Mouse (Mus musculus): ENCODE results near the gene Tdp1. TPM values are rescaled to one million over a fixed set of nuclear protein-coding genes. Genes with fewer than 3 reads are reported as not detected.

The Tdp1 gene
- 52.8 and 60.8 TPM in 2 replicates for total RNA-seq (2014; fragmentation: Nextera tagmentation)
- total RNA-seq (2017) = 15.5 and 22.1 TPM in 2 replicates

DNA sequence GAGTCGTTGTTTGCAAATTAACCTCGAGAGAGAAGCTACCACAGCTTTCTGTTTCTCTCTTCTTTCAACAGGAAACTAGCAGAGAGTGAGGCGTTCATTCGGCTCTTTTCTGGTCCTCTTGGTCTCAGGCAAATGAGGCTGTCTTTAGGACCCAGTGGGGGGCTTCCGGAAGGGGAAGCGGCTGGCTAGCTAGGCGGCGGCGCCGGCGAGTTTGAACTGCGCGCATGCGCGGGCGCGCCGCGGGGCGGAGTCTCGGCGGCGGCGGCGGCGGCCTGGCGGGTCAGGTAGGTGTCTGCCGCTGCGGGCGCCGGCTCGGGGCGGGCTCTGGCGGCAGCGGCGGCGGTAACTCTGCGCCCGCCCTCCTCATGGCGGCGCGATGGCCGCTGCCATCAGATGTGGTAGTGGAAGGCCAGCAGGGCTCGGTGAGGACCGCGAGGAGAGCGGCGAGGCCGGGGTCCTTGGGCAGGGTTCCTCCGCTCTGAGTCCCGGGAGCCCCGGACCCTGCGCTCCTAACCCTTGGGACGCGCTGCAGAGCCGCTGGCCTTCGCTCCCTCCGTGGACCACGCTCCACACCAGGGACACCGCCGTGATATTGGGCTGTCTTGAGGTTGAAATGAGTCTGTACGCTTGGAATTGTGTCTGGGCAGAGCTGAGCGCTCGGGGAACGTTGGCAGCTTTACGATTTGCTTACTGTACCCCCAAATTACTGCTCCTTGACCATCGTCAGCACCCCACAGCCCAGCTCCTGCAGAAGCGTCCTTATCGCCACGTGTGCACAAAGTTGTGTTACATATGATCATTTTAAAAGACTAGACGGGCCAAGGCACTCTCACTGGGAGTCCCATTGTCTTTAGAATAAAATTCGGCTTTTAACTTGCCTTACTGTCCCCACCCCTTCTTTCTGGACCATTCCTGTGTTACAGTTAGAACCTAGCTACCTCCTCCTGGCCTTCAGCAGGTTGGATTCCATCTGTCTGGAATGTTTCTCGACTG, at the start of gene Tdp1, which contains the start of gene Efcab11:
Gene Tdp1, plus strand, starts transcription at position 249 of the 993 bp plus-strand sequence.
Gene Efcab11, minus strand, starts transcription at position 171 of the 993 bp plus-strand sequence.
- ATAC-seq (replicated peaks; ENCODE audit: low FRiP score, low TSS enrichment, poor library complexity, severe bottlenecking) = peak; percentile 71

DNA sequence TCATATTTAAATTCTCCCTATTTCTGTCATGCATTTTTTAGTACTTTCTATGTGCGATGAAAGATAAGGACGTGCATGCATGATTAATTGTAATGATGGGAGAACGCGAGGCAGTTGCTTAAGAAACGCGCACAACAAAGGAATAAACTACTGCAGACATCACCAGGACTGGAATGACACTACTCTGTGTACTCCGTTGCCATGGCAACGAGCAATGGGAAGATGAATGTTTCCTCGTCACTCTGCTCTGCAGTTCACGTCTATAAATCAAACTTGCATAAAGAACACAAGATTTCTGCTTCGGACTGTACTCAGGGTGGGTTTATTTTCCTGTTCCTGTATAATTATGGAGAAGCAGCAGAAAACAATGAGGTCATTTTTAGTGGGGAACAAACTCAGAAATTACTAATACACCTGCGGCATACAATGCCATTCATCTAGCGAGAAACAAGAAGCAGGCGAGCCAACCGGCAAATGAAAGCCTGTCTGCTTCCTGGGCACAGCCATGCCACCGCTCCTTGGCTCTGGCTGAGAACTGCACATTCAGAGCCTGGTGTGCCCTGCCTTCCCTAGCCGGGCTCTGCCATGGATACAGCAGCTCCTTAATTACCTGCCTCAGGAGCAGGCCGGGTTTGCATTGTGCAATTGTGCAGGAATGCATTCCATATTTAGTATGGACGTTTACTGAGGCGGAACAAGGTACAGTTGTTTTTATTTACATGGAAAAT, 47.7 kb upstream of the Tdp1 start:
- ATAC-seq (replicated peaks; ENCODE audit: low FRiP score, low TSS enrichment, poor library complexity, severe bottlenecking) = peak; percentile 44; the same call in 1 of the 2 replicates

DNA sequence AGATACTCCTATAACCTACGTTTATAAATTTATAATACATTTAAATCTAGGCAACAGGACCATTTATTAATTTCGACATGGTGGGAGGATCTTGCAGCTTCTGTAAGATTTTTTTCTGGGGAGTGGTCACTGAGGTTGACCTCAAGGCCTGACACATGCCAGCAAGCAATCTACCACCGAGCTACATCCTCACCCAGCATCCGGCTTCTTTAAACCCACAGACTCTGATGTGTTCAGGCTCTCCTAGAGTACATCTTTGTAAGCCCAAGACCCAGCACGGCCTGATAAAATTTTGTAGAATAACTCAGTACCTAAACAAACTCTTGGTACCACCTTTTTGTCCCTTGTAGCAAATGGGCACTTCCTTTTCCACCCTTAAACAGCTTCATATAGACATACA, 46.8 kb upstream of the Tdp1 start:
- ATAC-seq (replicated peaks; ENCODE audit: low FRiP score, low TSS enrichment, poor library complexity, severe bottlenecking) = no peak

DNA sequence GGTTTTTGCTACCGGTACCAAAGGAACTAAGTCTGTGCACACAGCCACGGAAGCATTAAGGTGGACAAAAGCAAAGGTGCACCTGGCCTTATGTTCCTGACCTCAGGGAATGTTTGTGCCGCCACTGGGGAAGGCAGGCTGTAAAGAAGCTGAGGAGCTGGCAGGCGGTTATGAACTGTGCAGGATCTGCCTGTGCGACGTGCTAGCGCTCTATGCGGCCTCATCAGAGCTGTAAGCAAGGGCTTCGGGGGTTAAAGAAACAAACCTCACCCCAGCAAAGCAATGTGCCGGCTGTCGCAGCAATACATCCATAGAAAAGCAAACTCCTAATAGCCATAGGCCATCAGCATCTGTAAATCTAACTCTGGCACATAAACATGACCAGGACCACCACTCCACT, 46.2 kb upstream of the Tdp1 start:
- no peak for ATAC-seq (replicated peaks; ENCODE audit: low FRiP score, low TSS enrichment, poor library complexity, severe bottlenecking)

DNA sequence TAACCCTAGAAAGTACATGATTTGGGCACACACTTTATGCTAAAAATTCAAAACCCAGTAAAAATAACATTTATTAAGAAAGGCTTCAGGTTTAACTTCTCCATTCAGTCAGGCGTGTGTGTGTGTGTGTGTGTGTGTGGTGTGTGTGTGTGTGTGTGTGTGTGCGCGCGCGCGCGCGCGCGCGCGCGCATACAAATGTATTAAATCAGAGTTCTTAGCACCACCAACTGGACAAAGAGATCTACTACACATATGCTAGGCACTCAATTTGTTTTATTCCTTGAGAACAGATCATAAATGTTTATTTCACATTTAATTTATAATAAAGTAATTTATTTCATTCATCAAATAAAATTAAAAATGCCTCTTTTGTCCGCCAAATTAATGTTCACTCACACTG, 45.6 kb upstream of the Tdp1 start:
- no peak for ATAC-seq (replicated peaks; ENCODE audit: low FRiP score, low TSS enrichment, poor library complexity, severe bottlenecking)

DNA sequence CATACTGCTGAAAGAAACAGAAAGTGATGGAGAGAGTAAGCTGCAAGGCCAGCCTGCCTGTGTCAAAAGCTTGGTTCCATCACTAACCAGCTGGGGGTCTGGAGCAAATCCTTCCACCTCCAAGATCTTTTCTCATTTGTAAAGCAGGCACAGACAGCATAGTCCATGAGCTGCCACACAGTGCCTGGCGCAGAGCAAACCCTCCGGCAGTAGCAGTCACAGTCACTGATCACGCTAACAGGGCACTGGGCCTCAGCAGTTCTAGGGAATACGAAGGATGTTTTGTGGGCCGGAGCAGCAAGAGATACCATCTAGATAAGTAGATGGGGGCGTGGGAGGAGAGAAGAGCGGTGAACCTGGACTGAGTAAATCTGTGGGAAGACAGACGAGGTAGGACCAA, 39.4 kb upstream of the Tdp1 start:
- ATAC-seq (replicated peaks; ENCODE audit: low FRiP score, low TSS enrichment, poor library complexity, severe bottlenecking) = no peak

DNA sequence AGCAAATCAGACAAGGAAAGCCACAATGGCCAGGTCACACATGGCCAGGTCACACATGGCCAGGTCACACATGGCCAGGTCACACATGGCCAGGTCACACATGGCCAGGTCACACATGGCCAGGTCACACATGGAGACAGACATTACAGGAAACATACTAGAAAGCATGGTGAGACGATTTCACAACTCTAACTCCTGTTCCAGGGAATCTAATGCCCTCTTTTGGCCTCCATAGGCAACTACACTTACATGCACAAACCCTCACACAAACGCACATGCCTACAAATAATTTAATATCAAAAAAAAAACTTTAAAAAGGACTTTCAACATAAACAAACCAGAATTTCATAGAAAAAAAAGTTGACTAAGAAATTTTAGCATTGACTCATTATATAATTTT, 34.3 kb upstream of the Tdp1 start:
- no peak for ATAC-seq (replicated peaks; ENCODE audit: low FRiP score, low TSS enrichment, poor library complexity, severe bottlenecking)

DNA sequence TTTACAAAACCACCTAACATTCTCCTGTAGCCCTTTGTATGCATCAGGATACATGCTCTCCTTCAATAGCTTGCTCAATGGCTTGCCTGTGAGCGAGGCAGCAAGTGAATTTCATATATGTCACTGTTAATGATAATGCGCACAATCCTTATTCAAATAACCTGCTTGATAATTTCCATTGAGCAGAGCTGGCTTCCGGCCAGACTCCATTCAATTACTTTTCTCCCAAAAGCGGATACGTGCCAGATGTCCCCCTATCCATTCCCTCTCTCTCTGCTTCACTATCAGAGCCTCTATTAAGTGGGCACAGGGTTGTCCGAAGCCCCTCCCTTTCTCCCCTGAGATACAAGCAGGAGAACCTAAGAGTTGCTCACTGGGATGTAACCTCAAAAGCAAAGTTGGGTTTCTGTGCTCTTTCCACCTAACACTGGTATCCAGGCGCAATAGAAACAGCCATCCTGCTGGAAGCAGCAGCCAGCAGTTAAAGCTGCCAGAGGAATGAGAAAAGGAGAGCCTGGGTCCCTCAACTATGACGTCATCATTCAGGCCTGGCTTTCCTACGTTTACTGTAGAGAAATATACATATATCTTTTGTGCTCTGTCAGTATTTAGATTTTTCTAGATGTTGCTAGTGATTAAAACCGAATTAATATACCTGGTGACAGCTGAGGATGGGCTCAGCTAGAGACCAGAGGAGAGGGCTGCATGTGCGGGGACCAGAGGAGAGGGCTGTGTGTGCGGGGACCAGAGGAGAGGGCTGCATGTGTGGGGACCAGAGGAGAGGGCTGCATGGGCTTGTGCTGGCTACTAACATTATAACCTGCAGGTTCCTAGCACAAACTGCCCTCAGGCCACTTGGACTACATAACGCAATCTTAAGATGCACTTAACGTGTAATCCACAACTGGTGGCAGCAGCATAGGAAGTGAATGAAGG, 30.7 kb upstream of the Tdp1 start:
- ATAC-seq (replicated peaks; ENCODE audit: low FRiP score, low TSS enrichment, poor library complexity, severe bottlenecking) = no peak

DNA sequence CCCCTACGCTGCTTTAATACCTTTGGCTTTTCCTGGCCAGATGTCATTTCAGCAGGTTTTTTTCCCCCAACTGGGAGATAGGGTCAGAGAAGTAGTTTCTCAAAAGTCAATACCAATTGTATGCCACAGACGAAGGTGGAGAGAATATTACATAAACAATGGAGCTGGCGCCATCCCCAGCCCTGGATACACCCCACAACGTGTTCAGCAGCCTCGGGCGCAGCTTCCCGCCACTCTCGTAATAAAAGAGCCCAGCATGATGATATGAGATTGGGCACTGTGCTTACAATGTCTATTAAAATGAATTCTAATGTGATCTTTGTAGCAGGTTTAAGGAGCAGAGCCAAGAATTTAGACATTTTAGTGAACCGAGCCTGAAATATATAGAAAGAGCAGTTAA, 28.3 kb upstream of the Tdp1 start:
- no peak for ATAC-seq (replicated peaks; ENCODE audit: low FRiP score, low TSS enrichment, poor library complexity, severe bottlenecking)

DNA sequence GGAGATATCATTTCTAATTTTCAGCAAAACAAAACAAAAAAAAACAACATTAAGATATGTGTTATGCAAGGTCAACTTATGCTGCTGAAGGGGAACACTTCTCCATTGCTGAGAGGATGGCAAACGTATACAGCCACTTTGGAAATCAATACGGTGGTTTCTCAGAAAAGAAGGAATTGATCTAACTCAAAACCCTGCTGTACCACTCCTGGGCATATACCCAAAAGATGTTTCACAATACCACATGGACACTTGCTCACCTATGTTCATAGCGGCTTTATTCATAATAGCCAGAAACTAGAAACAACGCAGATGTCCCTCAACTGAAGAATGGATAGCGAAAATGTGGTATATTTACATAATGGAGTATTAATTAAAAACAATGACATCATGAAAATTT, 25.7 kb upstream of the Tdp1 start:
- ATAC-seq (replicated peaks; ENCODE audit: low FRiP score, low TSS enrichment, poor library complexity, severe bottlenecking) = no peak

DNA sequence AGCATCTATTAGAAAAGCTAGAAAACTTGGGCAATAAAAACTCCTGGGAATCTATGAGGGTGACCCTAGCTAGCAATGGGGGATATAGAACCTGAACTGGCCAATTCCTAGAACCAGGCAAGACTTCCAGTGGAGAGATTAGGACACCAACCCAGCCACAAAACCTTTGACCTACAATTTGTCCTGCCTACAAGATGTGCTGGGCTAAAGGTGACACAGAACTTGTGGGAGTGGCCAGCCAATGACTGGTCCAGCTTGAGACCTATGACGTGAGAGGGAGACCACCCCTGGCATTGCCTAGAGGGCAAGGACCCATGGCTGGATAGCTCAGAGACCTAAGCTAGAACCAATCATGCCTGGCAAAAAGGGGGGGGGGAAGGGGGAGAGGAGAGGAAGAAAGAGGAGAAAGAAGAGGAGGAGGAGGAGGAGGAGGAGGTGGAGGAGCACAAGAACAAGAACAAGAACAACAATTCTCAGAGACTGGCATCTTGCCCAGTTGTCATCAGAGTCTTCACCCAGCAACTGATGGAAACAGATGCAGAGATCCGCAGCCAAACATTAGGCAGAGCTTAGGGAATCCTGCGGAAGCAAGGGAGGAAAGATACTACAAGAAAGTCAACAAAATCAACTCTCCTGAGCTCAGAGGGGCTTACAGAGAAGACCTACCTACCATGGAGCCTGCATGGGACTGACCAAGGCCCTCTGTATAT, 24.8 kb upstream of the Tdp1 start:
- no peak for ATAC-seq (replicated peaks; ENCODE audit: low FRiP score, low TSS enrichment, poor library complexity, severe bottlenecking)

DNA sequence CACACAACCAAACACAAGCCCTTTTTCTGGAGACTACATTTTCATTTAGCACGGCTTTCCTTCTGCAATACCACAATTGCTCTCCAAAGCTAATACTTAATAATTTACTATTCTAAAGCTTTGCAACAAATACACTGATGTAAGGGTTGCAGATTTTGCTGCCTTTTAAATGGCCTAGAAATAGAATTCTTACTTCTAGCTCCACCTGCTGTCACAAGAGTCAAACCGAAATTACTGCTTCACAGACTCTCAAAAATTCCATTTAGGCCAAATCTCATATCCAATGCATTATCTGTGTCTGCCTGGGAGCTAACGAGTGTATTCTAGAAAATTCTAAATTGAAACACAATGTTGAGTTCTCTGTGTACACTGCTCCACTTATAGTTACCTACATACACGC, 23.3 kb upstream of the Tdp1 start:
- no peak for ATAC-seq (replicated peaks; ENCODE audit: low FRiP score, low TSS enrichment, poor library complexity, severe bottlenecking)

DNA sequence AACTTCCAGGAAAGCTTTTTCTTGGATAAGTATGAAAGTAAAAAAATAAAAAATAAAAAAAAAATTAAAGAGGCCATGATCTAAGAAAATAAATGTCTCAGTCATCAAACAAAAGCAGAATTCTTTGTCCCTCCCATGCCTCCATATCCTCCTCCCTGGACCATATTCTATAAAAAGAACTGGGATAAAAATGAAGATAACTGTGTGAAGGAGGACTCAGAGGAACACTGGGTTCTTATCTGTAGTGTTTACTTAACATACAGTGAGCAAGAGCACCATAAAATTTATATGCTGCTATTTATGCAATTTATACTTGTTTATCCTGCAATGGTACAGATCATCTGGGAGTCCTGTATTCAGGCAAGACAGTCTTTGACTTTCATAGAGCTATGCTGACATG, 19.7 kb upstream of the Tdp1 start:
- no peak for ATAC-seq (replicated peaks; ENCODE audit: low FRiP score, low TSS enrichment, poor library complexity, severe bottlenecking)

DNA sequence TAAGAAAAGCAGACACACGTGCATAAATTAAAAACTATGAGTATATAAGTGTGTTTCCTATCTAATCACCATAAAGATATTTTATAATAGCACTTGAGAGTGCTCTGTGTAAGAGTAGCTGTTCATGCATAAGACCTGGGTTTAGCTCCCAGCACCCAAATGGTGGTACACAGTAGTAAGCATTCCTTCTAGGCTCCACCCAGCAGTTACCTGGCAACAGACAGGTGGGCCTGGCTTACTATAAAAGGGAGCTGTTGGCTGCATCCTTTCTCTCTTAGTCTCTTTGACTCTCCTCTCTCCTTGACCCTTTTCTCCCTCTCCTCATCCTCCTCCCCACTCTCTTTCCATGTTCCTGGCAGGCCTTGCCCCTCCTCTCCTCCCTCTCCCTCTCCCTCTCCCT, 15.5 kb upstream of the Tdp1 start:
- no peak for ATAC-seq (replicated peaks; ENCODE audit: low FRiP score, low TSS enrichment, poor library complexity, severe bottlenecking)

DNA sequence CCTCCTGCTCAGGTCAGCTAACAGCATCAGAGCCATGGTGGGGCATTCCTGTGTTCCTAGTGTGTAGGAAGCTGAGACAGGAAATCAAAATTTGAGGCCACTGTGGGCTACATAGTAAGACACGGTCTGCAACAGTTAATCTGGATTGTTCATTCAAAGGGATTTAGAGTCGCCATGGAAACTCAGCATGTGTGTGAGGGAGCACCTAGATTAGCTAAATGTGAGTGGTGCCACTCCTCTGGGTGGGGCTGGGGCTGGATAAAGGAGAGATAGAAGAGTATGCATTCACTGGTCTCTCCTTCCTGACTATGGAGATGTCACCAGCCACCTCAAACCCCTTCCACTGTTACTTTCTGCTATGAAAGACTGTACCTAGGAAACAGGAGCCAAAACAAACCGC, 10.9 kb upstream of the Tdp1 start:
- peak; percentile 84 for ATAC-seq (replicated peaks; ENCODE audit: low FRiP score, low TSS enrichment, poor library complexity, severe bottlenecking)

DNA sequence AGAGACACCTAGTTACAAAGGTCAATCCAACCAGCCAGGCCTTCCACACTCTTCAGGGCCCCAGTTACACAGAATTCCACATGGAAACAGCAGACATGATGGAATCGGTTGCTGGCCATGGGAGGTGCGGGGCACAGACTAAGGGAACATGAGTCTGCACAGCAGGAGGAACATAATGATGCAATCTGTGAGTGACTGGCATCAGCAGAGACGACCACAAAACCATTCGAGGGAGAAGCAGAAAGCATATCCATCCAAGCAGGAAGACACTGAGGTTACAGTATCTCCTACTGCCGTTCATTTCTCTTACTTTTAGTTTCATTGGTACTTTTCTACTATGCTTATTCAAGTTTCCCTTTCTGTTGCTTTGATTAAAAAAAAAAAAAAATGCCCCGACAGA, 9.7 kb upstream of the Tdp1 start:
- no peak; the same call in 1 of the 2 replicates for ATAC-seq (replicated peaks; ENCODE audit: low FRiP score, low TSS enrichment, poor library complexity, severe bottlenecking)

DNA sequence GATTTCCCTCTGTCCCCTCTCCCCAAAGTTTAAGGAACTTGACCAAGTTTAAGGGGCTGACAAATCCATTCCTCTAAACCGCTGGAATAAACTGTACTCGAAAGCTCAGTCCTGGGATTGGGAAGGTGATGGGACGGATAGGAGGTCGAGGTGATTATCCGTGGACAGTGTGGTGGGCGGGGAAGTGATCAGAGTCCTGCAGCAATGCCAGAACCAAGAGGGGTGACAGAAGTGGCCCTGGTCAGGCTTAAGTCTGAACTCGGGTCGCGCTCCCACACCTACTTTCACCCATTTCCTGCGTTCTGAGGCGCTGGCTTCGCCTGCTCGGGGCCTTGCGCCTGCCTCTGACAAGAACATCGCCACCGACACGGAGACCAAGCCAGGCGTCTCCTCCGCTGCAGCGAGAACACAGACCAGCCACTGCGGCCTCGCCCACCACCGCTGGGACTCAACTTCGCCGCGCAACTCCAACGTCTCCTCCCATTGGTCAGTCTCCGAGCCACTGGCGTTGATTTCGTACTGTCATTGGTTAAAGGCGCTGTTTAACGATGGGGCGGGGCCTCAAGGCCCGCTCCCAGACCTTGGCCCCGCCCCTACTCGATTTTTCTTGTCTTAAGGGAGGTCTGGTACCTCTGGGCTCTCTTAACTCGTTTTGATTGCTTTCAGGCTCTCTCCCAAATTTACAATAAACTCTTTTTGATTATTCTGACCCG, 1.2 kb upstream of the Tdp1 start:
- ATAC-seq (replicated peaks; ENCODE audit: low FRiP score, low TSS enrichment, poor library complexity, severe bottlenecking) = peak; percentile 97

DNA sequence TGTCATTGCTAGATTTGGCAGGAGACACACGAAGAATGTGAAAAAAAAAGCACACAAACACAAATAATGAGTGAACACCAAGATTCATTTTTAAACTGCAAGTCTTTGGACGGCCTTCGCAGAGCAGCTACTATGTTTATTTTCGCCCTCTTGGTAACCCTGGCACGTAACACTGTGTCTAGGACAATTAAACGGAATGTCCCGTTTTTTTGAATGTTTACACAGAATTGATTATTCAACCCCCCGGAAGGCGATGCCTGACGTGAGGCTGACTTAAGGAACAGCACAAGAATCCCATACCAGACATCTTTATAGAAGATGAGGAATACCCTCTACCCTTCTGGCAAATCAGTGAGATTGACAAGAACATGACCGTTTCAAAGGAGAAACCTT, 608 bp upstream of the Tdp1 start:
- peak; percentile 12; the same call in 1 of the 2 replicates for ATAC-seq (replicated peaks; ENCODE audit: low FRiP score, low TSS enrichment, poor library complexity, severe bottlenecking)
